Mouse (Mus musculus) retina, postnatal 7 days (tissue): ENCODE measurements around the gene Arid3a.
"Not testable (repeated sequence)": the region's sequence is repeated elsewhere in the genome, so short reads cannot be mapped to it uniquely, and the experiment has no call there.

Experiments used
- DNase-seq: peaks from one replicate; pipeline ENCODE4 v3.0.0-alpha.2; 2012; ENCODE audit warnings: low read depth, low spot score

Gene Arid3a

GRCm38 (mm10) chr10:79946752-79947322 is 20.0 kb downstream of the Arid3a start:
- DNase-seq, result no peak

DNA sequence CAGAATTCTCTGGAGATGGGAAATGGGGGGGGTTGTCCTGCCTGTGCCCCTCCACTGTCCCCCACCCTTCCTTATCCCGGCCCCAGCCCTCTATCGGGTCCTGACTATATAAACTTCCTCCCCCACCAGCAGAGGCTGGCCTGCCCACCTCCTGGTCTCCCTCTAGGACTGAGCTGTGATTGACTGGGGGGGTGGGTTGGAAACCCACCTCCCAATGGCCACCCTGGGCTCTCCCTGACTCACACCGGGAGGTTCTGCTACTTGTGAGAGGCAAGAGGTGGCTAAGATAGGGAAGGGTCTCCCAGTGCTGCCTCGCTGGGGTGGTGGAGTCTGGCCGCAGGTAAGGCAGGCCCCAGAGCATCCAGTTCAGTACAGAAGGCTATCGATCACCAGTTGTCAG is 20.7 kb downstream of the Arid3a start:
- DNase-seq, result no peak

- DNase-seq, result no peak
Observed at GRCm38 (mm10) chr10:79949873-79950272, 23.0 kb downstream of the Arid3a start.

DNA sequence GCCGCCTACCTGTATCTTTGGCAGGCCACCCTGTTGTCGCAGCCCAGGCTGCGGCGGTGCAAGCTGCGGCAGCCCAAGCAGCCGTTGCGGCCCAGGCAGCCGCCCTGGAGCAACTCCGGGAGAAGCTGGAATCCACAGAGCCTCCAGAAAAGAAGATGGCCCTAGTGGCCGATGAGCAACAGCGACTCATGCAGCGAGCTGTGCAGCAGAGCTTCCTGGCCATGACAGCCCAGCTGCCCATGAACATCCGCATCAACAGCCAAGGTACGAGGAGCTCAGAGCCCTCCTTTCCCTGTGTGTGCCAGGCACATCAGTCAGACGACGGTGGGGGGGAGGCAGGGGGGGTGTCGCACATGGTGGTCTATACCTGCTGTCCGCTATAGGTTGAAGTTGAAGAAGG is 23.8 kb downstream of the Arid3a start:
- no peak for DNase-seq

DNA sequence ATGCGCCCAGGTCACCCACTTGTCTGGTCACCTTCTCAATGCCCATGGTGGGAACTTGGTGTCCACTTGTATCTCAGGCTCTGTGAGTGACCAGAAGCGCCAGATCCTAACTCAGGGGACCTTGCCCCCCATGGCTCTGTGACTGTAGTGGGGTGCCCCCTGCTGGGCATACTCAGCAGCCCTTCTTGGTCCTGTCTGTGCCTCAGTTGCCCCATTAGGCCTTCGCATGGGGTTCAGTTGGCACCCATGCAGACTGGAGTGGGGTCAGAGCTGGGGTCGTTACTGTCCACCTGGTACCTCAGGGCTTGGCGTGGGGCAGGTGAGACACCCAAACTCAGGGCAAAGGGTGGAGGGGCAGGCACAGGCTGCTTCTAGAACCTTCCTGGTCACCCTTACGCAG is 27.1 kb downstream of the Arid3a start:
- DNase-seq, result no peak

- no peak for DNase-seq
Observed at GRCm38 (mm10) chr10:79955691-79956090, 28.8 kb downstream of the Arid3a start.

DNA sequence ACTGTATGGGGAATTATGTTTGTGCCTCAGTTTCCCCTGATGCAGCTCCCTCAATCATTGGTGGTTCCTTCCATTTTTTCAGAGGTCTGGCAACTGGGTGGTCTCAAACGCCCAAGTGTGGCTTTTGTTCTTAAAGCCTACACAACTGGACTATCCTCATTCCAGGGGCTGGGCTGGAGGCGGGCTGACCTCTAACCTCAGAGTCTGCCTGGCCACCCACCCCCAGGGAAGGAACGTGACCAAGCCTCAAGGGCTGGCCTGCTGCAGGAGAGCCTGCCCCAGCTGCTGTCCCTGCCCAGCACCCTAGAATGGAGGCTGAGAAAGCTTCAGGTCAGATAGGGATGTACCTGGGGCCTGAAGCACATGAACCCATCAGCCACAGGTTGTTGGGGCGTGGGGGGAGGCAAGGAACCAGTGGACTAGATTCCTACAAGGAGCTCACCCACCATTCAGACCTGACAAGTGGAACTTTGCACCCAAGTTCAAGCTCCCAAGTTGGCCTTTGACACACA is 29.9 kb downstream of the Arid3a start:
- no peak for DNase-seq

DNA sequence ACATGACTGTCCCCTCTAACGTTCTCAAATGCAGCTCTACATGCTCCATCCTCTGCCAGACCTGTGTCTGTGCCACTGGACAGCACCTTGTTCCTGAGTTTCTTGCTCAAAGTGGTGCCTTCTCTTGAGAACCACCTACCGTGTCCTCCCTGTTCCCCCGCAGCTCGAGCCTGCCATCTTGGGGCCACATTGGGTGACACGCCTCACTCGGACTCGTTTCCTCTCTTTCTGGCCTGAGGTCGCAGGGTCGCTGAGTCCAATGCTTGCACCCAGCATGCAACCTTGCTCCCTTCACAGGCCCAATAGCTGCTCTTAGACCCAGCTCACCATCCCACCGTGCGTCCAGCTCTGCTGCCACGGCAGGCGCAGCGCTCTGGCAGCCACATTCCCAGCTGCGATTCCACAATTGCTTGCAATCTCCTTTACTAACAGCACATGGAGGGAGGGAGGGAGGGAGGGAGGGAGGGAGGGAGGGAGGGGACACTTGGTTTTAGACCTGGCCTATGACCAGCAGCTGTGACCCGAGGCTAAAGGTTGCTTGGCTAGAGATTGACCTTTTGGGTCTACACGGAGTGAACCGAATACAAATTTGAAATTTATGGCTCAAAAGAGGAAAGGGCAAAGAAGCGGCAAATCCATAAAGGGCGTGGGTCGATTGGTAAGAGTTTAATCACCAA is 31.4 kb downstream of the Arid3a start:
- DNase-seq, result peak; percentile 68

GRCm38 (mm10) chr10:79959412-79959811 is 32.6 kb downstream of the Arid3a start:
- not testable (repeated sequence) for DNase-seq

- DNase-seq, result peak; percentile 100
Observed at GRCm38 (mm10) chr10:79959847-79960601, 33.2 kb downstream of the Arid3a start, which contains the start of gene Wdr18. Gene Wdr18 (plus strand): TSS chr10:79960152.

DNA sequence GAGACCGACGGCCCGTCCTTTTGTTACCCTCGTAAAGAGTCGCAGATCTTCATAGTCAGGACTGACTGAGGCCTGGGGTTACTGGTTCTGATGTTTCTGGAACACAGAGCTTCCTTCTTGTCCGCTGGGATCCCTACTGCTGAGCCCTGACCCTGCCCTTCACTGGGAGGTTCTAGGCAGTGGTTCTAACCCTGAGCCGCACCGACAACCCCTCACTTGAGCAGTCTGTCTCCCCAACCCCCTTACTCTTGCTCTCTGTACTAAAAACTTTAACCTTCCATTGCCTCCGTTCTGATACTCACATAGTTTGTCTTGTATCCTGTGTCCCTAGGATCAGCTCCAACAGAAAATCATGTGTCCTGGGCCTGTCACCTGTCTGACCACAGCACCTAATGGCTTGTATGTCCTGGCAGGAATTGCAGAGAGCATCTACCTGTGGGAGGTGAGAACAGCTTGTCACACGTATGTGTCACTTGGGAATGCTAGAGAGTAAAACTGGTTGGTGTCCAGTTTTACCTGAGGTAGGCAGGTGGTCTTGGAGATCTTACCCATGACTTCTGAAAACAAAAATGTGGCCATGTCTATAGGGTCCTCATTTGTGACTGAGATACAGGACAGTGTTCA is 33.9 kb downstream of the Arid3a start:
- no peak for DNase-seq

GRCm38 (mm10) chr10:79964727-79965126 is 37.9 kb downstream of the Arid3a start:
- DNase-seq, result no peak

GRCm38 (mm10) chr10:79965325-79965724 is 38.5 kb downstream of the Arid3a start:
- DNase-seq, result no peak

DNA sequence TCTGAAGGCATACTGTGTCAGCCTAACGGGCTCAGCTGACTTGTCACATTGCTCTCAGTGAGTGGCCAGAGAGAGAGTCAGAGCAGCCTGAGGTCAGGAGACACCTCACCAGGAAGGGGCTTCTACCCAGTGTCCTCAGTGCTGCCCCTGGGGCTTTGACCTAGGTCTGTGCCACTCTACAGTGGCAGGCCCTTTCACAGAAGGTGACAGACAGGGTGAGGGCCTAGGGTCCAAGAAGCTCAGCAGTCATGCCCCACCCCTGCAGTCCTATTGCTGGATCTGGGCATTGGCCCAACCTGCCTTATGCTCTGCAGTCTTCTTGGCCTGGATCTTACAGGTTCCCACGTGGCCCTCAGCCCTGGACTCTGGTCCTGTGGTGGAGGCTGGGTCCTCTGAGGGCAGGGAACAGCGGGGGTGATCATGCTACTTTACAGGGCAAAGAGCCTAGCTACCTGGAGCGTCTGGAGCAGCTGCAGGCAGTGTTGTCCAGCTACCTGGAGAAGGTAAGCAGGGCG is 40.1 kb downstream of the Arid3a start:
- no peak for DNase-seq

DNA sequence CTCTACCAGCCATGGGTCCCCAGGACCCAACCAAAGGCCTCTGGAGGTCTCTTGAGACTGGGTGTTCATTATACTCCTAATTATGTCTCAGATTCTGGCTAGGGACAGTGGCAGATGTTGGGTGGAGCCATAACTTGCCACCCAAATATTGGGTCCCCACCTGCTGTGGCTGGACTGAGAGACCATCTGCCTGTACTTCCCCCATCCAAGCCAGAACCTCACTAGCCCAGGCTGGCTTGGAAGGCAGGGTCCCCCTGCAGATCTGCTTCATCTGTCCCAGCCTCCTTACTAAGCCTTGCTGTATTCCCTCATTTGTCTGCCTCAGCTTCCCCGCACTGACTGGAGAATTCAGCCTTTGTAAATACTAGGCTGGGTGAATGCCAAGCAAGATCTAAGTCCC is 41.3 kb downstream of the Arid3a start:
- no peak for DNase-seq

DNA sequence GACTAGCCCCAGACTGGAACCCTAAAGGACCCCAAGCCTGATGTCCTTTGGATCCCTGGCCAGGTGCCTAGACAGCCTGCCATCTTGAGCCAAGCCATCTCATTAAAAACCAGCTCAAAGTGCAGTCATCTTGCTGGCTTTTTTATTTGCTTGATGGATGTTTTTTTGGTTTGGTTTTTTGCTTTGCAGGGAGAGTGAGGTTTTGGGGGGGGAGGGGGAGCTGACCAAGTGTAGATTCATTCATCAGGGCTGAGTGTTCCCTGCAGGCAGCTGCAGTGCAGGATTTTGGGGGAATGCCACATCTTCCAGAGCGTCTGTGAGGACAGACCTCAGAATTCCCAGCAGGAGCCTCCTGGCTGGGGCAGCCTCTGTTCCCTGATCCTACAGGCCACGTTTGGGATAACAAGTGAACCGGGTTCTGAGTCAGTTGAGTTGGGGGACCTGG is 42.3 kb downstream of the Arid3a start:
- DNase-seq, result no peak

DNA sequence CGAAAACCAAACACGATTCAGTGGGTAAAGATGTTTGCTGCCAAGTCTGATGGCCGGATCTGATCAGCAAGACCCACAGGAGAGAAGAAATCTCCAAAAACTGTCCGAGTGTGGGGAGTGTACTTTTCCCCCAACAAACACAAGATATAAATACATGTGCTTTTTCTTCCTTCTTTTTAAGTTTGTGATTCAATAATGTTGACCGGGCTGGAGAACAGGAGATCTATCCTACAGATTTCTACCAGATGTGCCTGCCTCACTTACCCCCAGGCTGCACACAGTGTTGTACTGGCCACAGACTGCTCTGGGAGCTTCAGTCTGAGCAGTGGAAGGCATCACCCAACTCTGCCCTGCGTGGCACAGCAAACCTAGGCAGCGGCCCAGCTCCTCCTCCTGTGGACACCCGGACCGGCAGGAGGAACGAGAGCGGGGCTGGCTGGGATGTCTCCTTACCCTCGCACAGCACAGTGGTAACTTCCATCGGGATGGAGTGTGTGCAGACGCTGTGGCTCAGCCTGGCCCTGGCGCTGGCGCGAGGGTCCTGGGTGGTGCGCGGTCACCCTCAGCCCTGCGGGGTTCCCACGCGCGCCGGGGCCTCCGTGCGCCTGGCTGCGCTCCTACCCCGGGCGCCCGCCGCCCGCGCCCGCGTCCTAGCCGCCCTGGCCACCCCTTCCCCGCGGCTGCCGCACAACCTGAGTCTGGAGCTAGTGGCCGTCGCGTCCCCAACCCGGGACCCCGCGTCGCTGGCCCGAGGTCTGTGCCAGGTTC is 43.8 kb downstream of the Arid3a start, which contains the start of gene Grin3b:
Grin3b (plus strand) TSS at position 301 of the 768 bp plus-strand sequence.
- no peak for DNase-seq

GRCm38 (mm10) chr10:79971183-79971497 is 44.3 kb downstream of the Arid3a start:
- DNase-seq, result no peak

- DNase-seq, result no peak
Observed at GRCm38 (mm10) chr10:79972831-79973230, 46.0 kb downstream of the Arid3a start.

GRCm38 (mm10) chr10:79974087-79974486 is 47.2 kb downstream of the Arid3a start:
- DNase-seq, result no peak

DNA sequence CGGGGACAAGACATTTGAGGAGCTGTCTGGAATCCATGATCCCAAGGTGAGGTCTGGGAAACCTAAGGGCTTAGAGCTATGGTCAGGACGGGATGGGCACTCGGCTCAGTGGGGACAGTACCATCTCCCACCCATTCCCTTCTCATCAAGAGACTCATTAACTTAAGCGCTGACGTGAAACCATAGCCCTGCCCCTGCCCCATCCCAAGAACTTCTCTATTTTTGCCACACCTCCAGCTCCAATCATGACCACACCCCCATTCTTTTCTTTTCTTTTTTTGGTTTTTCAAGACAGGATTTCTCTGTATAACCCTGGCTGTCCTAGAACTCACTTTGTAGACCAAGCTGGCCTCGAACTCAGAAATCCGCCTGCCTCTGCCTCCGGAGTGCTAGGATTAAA is 47.8 kb downstream of the Arid3a start:
- no peak for DNase-seq
